Mouse (Mus musculus) liver, embryonic 14.5 days (tissue): ENCODE data around the gene Me1.

Experiments used
- CTCF ChIP-seq: IDR thresholded peaks from 2 replicates; pipeline ENCODE4 v1.5.1; 2016; ENCODE audit warnings: antibody characterized with exemption, low read depth, control low read depth
- EP300 ChIP-seq: IDR thresholded peaks from 2 replicates; pipeline ENCODE4 v1.6.1; 2016; ENCODE audit warnings: antibody characterized with exemption, low read depth

DNA sequence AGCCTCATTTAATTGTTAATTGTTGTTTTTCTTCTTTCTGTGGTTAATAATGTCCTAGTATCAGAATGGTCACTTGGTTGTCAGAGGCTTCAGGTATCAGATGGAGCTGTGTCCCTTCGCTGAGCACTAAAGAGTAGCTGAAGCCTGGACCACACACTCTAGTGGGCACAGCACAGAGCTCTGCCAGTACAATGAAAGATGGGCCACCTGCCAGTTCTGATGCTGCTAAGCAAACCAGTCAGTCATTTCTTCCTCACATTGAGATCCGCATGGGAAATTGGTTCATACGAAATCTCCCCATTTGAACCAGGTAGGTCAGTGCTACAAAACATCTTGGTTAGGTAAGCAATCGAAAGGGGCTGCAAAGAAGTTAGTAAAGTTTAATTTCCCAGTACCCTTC, 141.1 kb downstream of the Me1 start:
- TF ChIP-seq CTCF (no peak), EP300 (no peak)
